Mouse (Mus musculus) c-Kit-positive CD71-negative TER-119-negative erythroid progenitor cells, embryonic 14.5 days (primary cell): Measurements from ENCODE around the gene Cir1.

ENCODE experiments used
- DNase-seq: peaks from one replicate; pipeline ENCODE4 v3.0.0-alpha.2; 2013; ENCODE audit warnings: low read depth

The Cir1 gene

DNA sequence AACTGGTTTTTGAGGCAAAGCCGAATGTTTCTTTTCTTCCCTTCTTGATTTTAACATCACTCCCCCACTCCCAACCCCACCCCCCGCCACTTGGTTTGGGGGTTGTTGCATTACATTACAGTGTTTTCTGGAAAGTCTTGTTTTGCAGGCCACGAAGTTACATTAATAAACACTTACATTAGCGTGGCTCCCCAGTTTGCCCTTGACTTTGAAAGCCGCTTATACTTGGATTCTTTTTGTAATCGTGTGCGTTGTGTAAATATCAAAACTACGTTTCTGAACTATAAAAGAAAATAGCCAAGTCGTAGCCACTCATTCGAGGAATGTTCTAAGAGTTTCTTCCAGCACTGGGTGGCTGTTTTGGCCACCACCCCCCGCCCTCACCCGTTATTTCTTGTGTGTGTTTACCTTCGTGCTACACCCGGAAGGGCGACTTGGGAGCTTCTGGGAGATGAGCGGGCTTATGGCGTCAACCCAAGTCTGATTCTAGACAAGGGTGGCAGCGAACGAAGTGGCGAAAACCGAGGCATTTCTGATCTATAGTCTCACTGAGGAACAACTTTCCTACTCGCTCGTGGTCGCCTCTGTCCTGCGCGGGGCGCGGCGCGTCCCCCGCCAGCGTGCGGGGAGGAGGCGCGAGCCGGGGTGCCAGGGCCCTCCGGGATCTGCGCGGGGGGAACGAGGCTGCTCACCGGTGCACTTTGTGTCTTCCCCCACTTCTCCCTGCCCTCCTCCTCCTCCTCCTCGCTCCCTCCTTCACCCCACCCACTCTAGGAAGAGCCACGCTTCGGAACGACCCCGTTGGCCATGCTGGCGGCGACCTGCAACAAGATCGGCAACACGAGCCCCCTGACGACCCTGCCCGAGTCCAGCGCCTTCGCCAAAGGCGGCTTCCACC lies 39.9 kb downstream of the Cir1 start:
- DNase-seq = no peak

- DNase-seq = no peak
Observed at GRCm38 (mm10) chr2:73271459-73272161, 40.9 kb downstream of the Cir1 start, which contains the start of gene Sp9. Gene Sp9 (plus strand): TSS chr2:73271925.

DNA sequence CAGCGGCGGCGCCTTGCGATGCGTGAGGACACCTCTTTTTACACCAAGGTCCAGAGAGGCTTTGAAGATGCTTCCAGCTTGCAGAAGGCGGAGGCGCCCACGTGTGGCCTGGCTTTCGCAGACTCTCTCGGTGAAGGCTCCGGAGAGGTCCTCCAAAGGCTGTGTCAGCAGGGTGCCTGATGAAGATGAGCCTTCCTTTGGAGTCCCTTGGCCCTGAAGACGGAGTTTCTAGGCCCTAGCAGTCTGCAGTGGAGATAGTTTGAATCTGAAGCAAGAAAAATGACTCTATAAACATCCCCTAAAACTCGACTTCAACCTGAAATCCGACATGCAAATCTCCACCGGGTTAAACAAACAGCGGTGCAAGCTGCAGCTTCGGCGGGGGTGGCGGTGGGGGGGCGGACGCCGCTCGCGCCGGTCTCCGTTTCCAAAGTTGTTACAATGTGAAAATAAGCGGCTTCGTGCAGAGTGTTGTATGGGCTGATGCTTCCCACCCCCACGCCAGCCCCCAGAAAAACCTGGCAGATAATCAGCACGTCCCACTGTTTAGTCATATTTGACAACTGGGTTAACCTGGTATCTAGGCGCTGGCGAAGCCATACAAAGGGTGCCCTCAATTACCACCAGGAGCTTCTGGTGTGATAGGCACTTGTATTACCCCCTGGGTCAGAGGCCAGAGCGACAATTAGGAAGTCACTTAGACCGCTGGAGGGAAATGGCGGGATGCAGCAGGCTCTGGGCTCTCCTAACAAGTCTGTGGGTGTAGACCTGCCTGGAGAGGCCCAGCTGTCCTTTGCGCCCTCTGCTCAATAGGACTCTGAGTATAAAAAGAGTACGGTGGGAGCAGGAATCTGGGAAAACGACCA lies 41.7 kb downstream of the Cir1 start:
- no peak for DNase-seq

DNA sequence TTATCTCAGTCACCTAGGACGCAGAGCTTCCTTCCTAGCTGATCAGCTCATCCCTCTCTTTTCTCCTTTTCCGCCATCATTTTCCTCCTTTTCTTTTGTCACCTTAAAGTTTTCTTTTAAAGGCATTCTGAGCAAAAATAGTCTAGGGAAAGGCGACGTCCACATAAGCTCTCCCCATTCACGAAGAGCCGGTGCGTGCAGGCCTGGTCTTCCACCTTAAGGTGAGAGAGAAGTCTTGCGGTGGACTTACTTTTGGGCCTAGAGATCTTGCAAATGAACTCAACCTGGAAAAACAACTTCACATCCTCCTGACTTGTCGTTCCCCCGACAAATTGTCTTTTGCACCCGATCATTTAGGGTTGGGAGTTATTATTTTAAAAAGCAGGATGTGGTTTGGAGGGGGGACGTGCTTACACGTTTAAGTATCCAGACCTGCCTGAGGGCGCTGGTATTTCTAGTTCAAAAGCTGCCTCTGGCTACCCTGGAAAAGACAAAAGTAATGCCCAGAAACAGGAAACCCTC lies 42.4 kb downstream of the Cir1 start:
- no peak for DNase-seq

GRCm38 (mm10) chr2:73269666-73270065 lies 42.8 kb downstream of the Cir1 start:
- no peak for DNase-seq

GRCm38 (mm10) chr2:73268836-73269395 lies 43.6 kb downstream of the Cir1 start:
- DNase-seq = no peak

- DNase-seq = no peak
Observed at GRCm38 (mm10) chr2:73268281-73268680, 44.2 kb downstream of the Cir1 start.

DNA sequence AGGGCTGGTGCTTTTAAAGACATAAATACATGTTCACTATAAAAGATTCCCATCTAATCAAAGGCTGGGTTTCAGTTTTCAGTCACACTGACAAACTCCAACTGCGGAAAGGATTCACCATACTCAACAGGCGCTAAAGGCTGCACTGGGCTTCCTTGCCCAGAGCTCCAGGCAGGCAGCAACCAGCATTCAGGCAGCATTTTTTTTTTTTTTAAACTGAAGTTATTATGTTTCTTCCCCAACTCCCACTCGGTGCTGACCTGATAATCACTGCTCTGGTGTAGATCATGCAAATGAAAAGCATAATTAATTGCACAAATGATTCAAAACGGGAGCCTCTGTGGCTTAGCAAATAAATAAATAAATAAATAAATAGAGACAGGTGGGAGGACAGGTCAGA lies 44.7 kb downstream of the Cir1 start:
- DNase-seq = no peak

DNA sequence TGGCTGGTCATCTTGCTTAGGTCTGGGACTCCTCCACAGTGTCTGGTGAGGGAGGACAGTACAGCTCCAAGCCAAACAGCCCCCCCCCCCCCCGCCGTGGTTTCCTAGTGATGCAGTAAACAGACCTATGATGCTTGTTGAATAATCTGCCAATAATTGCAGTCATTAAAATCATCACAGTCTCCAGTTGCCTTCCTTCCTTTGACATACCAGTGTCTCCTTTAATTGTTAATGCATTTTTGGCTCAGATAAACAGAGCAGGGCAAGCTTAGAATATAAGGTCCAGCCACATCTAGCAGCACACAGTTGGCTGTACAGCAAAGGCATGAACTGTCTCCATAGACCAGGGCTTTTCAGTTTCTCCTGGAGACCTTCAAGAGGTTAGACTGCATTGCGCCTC lies 45.3 kb downstream of the Cir1 start:
- no peak for DNase-seq

- DNase-seq = no peak
Observed at GRCm38 (mm10) chr2:73266623-73267022, 45.9 kb downstream of the Cir1 start.

DNA sequence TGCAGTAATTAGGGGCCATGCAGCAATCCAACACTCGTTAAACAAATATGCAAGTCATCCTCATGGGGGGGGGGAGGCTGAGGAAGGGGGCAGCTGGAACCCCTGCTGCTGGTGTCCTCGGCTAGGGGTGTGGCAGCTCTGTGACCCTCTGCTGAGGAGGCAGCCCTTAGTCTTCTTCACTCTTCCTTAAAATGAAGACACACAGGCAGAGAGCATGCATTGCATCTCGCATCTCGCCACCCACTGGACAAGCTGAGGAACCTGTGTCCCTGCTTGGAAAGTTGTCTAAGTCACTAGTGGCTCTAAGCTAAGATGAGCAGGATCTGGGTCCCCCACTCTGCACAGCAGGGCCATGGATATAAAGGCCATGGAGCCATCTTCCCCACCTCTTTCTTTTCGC lies 46.5 kb downstream of the Cir1 start:
- DNase-seq = no peak

DNA sequence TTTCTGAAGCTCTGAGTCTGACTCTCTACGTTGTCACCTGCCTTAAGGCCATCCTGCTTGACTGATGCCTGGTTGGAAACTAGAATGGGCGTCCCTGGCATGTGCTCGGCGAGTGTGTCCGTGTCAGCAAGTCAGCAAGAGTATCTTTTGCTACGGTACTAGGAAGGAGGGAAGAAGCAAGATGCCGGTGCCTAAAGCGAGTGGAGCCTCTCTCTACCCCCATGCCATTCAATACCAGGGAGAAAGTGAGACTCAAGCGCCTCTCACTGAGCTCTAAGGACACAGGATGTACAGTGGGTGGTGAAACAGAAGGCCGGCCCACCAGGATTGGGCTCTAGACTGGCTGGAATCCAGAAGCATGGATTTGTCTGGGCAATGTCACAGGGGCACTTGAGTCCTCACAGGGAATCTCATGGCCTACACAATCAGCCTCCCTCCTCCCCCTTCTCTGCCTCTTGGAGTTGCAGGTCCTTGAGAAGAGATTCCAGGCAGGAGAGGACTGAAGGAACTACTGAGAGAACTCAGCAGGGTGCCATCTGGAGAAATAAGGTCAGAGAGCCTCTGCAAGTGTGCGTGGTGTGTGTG lies 47.8 kb downstream of the Cir1 start:
- DNase-seq = no peak

- DNase-seq = no peak
Observed at GRCm38 (mm10) chr2:73263794-73264610, 48.5 kb downstream of the Cir1 start.

DNA sequence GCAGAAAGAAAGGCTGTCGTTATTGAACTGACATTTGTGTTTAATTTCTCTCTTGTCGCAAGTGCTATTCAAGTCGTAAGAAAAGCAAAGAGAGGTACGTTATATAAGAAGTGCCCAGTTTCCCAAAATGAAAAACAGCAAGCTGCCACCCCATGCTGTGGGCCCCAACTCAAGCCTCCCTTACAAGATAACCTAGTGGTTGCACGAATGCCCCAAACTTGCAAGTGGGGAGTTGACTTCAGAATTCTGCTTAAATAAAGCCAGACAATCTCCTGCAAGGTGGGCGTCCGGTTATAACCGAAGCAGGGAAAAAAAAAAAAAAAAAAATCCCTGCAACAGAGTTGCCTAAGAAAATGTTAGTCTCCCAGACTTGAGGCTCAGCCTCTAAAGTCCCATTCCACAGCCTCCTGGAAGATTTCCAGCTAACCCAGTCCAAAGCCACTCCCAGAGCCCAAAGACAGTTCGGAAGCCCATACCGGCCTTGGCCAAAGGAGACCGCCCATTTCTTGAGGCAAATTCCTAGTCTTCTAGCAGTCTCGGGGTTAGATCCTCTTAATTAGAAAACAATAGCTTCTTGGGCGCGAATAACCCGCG lies 49.2 kb downstream of the Cir1 start:
- no peak for DNase-seq

DNA sequence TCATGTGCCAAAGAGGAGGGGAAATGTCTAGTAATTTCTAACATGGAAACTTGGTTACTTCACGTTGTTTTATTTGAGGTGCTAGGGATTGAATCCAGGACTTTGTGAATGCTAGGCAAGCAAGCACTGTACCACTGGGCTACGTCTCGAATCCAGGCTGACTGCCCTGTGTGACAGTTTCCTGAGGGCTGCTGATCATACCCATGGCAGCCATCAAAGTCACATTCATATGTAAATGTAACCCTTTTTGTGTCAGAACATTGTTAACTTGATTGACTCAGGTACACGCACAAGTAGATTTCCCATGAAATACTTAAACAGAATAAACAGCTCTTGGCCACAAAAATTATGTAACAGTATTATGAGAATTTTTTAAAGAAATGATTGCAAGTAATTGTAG lies 63.8 kb downstream of the Cir1 start:
- no peak for DNase-seq

GRCm38 (mm10) chr2:73241299-73241698 lies 71.2 kb downstream of the Cir1 start:
- no peak for DNase-seq
